Mouse (Mus musculus) forebrain, postnatal 0 days (tissue): Measurements from ENCODE around the gene Uaca. TPM values are rescaled to one million over a fixed set of nuclear protein-coding genes. Genes with fewer than 3 reads are reported as not detected.
A peak's percentile ranks its signal among the peaks of the same experiment; 100 is the strongest.

ENCODE experiments used
- ATAC-seq: fragments of 200-750 bp; cut with Nextera tagmentation; 2 replicates; pipeline ENCODE4 v1.8.0; 2017; ENCODE audit warnings: mild to moderate bottlenecking, moderate library complexity
- DNase-seq: peaks from one replicate; pipeline ENCODE4 v3.0.0-alpha.2; 2015
- H3K27ac ChIP-seq: fragments of 300-500 bp; sonication (generic); 2 replicates; pipeline ENCODE4 v1.5.1; 2014; ENCODE audit warnings: low read depth, mild to moderate bottlenecking, antibody characterized with exemption, low read length, moderate library complexity, mixed read lengths
- H3K27me3 ChIP-seq: fragments of 300-500 bp; sonication (generic); 2 replicates; pipeline ENCODE4 v1.6.1; 2014; ENCODE audit warnings: mild to moderate bottlenecking, low read length, mixed read lengths; ENCODE audit not compliant: insufficient read depth
- H3K36me3 ChIP-seq: fragments of 300-500 bp; sonication (generic); 2 replicates; pipeline ENCODE4 v1.6.1; 2014; ENCODE audit warnings: mild to moderate bottlenecking, moderate library complexity; ENCODE audit not compliant: insufficient read depth
- H3K4me1 ChIP-seq: fragments of 300-500 bp; sonication (generic); 2 replicates; pipeline ENCODE4 v1.6.1; 2014; ENCODE audit warnings: antibody characterized with exemption; ENCODE audit not compliant: insufficient read depth
- H3K4me2 ChIP-seq: fragments of 300-500 bp; sonication (generic); 2 replicates; pipeline ENCODE4 v1.6.1; 2014; ENCODE audit warnings: low read depth, mild to moderate bottlenecking, moderate library complexity
- H3K4me3 ChIP-seq: fragments of 300-500 bp; sonication (generic); 2 replicates; pipeline ENCODE4 v1.5.1; 2014; ENCODE audit warnings: low read depth, low read length, mixed read lengths
- H3K9ac ChIP-seq: fragments of 300-500 bp; sonication (generic); 2 replicates; pipeline ENCODE4 v1.6.1; 2014; ENCODE audit warnings: mild to moderate bottlenecking
- H3K9me3 ChIP-seq: fragments of 300-500 bp; sonication (generic); 2 replicates; pipeline ENCODE4 v1.6.1; 2016; ENCODE audit warnings: low read length
- CTCF ChIP-seq: sonication (generic); IDR thresholded peaks from 2 replicates; pipeline ENCODE4 v1.5.1; 2016; ENCODE audit warnings: antibody characterized with exemption, control low read depth, low read depth
- WGBS: fragments of 180-500 bp; shearing (Covaris S2); extraction: QIAGEN DNeasy Blood & Tissue Kit; methylation state at CpG from one replicate; pipeline ENCODE4 v1.1.7; 2014; 5-methylcytosine and 5-hydroxymethylcytosine counted together
- polyA plus RNA-seq: library from polyadenylated mRNA; unstranded; fragments of >200 nt; fragmentation: Nextera tagmentation; extraction: Ambion mirVana; gene quantifications from 2 replicates; pipeline ENCODE4 v1.2.1, GENCODE M21; 2015
- total RNA-seq: library from RNA; depleted of rRNA; stranded (reverse); fragments of >200 nt; gene quantifications from 2 replicates; pipeline ENCODE4 v1.2.3, GENCODE M21; 2014

Gene Uaca
- total and polyA plus RNA-seq, 2 experiments from 2014 or later: 8.9 to 10.2 TPM

DNA sequence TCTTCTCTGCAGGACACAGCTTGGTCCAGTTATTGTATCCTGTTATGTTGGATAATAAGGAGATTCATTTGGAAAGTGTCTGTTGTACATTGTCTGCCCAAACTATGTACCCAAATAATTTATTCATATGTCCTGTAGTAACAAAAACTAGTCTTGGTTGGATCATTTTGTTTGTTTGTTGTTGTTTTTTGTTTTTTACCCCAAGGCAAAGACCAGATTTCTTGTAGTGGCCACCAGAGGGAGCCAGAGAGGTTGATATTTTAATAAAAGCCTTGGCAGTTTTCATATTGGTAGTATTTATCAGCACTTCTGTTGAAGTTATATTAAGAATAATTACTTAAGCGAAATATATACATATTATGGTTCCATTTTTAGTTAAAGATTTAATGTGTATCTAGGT, 25.0 kb downstream of the Uaca start:
- H3K36me3 ChIP-seq: no peaks in the 10 kb centered on the region; the same call in 1 of the 2 replicates
- no peak overlapping the region for H3K4me2 ChIP-seq
- ATAC-seq (no peak), DNase-seq (peak; percentile 68)
- no peak overlapping the region for H3K9ac ChIP-seq
- no peaks in the 10 kb centered on the region for H3K27me3 ChIP-seq
- H3K9me3 ChIP-seq: no peaks in the 10 kb centered on the region
- H3K4me3 ChIP-seq: no peak overlapping the region
- no peak overlapping the region for H3K27ac ChIP-seq
- peak; percentile 75 for TF ChIP-seq CTCF
- no peaks in the 10 kb centered on the region for H3K4me1 ChIP-seq
- 11% methylated on average over 1 of the region's 1 CpGs for WGBS

DNA sequence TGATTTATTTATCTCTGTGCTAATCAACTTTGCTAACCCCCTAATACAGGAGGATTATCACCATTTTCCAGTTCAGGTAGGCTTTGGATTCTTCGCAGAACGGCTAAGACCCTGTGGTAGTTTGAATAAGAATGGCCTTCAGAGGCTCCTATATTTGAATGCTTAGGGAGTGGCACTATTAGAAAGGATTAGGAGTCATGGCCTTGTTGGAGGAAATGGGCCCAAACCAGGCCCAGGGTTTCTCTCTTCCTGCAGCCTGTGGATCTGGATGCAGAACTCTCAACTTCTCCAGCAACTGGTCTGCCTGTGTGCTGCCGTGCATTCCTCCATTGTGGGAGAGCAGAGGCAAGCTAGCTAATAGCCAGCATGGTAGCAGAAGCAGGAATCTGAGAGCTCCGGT, 27.2 kb downstream of the Uaca start:
- Histone ChIP-seq H3K36me3 (no peaks in the 10 kb centered on the region; the same call in 1 of the 2 replicates), H3K27ac (no peak overlapping the region), H3K4me3 (no peak overlapping the region), H3K9ac (no peak overlapping the region), H3K4me2 (no peak overlapping the region), H3K27me3 (no peaks in the 10 kb centered on the region), H3K9me3 (no peaks in the 10 kb centered on the region), H3K4me1 (no peaks in the 10 kb centered on the region)
- 68% methylated on average over 4 of the region's 4 CpGs for WGBS
- DNase-seq (no peak), ATAC-seq (no peak)
- no peak for TF ChIP-seq CTCF

DNA sequence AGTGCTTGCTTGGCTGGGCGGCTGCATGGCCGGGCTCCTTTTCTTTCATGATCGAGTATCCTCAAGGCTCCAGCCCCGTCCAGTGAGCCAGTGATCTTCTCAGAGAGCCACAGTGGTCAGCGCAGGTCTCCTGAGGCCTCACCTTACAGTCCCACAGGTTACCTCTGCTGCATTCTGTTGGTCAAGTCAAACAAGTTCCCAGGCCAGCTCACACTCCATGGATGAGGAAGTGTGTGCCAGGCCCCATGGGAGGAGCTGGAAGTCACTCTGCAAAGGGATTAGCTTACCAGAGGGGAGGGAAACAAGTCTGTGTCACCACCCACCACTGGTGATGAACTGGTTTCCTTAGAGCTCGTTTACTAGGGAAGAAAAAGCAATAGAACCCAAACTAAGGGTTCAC, 28.3 kb downstream of the Uaca start:
- H3K4me2 ChIP-seq: no peak overlapping the region
- 84% methylated on average over 6 of the region's 6 CpGs for WGBS
- no peak overlapping the region for H3K27ac ChIP-seq
- no peaks in the 10 kb centered on the region; the same call in 1 of the 2 replicates for H3K36me3 ChIP-seq
- DNase-seq: no peak
- no peak for TF ChIP-seq CTCF
- H3K9me3 ChIP-seq: no peaks in the 10 kb centered on the region
- H3K4me3 ChIP-seq: no peak overlapping the region
- no peak for ATAC-seq
- no peaks in the 10 kb centered on the region for H3K27me3 ChIP-seq
- no peaks in the 10 kb centered on the region for H3K4me1 ChIP-seq
- no peak overlapping the region for H3K9ac ChIP-seq

DNA sequence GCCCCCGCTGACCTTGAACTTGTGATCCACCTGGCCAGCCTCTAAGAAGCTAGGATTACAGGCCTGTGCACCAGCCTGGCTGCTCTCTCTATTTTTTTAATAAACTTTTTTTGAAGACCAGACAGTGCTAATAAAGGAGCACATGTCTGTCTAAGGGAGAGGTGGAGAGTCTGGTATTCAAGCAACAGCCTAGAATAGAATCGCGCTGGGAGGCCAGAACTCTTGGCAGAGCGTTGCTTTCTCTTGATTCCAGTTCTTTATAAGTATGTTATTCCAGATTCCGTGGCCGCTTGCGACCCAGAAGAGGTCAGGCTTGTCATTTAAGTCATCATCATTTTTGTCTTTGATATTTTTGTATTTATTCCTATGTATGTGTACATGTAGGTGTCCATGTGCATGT, 31.2 kb downstream of the Uaca start:
- ATAC-seq (no peak), DNase-seq (no peak)
- WGBS: 91% methylated on average over 7 of the region's 7 CpGs
- no peak overlapping the region for H3K4me2 ChIP-seq
- no peaks in the 10 kb centered on the region for H3K9me3 ChIP-seq
- no peak for TF ChIP-seq CTCF
- H3K27me3 ChIP-seq: no peaks in the 10 kb centered on the region
- no peak overlapping the region for H3K4me3 ChIP-seq
- H3K36me3 ChIP-seq: no peaks in the 10 kb centered on the region; the same call in 1 of the 2 replicates
- no peak overlapping the region for H3K27ac ChIP-seq
- H3K4me1 ChIP-seq: no peaks in the 10 kb centered on the region
- H3K9ac ChIP-seq: no peak overlapping the region

DNA sequence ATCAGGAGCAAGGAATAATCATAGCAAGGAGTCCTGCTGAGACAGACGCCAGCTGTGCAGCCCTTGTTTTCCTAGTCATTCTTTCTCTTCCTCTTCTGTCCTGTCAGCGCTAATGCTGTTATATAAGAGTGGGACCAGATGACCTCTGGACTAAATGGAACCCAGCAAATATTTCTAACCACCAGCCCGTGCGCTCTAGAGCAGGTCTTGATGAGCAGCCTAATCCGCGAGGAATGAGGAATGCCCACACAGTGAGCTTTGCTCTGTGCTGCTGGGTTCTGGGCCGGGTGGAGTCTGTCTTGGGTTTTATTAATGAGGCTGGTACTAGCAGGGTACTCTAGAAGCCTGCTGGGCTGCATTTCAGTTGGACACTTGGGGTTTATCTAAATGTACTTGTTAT, 32.4 kb downstream of the Uaca start:
- Histone ChIP-seq H3K27me3 (no peaks in the 10 kb centered on the region), H3K4me3 (no peak overlapping the region)

DNA sequence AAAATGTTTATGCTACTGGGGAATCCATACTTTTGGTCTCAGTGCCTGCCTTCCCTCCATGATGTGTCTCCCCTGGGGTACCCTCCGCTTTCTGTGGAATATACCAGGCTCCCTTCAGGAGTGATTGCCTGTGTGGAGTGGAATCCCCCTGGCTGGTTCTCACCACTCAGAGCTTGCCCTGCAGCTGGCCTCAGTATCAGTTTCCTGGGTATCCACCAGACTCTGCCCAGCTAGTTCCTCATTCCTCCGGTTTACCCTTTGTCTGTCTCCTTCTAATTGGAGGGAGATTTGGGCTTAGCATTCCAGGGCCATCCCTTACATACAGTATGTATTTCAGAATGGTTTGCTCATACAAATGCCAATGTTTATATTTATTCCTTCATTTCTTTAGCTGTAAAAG, 33.9 kb downstream of the Uaca start:
- H3K27ac ChIP-seq: no peak overlapping the region
- no peaks in the 10 kb centered on the region for H3K9me3 ChIP-seq
- 60% methylated on average over 2 of the region's 2 CpGs for WGBS

More for the DNA sequence above, 32.4 kb downstream of the Uaca start:
- Histone ChIP-seq H3K9ac (no peak overlapping the region), H3K27ac (no peak overlapping the region), H3K4me1 (no peaks in the 10 kb centered on the region), H3K36me3 (no peaks in the 10 kb centered on the region; the same call in 1 of the 2 replicates), H3K4me2 (no peak overlapping the region), H3K9me3 (no peaks in the 10 kb centered on the region)
- TF ChIP-seq CTCF: no peak
- ATAC-seq (no peak), DNase-seq (no peak)
- WGBS: 79% methylated on average over 7 of the region's 7 CpGs

DNA sequence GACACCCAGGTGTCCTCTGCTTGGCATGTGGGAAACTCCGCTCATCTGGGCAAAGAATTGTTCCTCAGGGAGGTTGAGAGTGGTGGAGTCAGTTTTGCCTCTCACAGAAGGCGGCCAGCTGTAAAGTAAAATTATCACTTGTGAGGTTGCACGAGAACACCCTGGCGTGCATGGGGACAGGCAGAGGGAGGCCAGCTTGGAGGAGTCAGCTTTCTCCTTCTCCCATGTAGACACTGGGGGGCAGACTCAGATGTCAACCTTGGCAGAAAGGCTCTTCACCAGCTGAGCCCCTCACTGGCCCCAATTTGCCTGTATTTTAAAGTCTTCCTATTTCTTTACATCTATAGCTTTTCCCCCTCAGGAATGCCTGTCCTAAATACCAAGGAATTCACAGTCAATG, 35.3 kb downstream of the Uaca start:
- ATAC-seq: no peak
- Histone ChIP-seq H3K4me1 (no peaks in the 10 kb centered on the region), H3K27me3 (no peaks in the 10 kb centered on the region), H3K4me3 (no peak overlapping the region), H3K27ac (no peak overlapping the region), H3K9me3 (no peaks in the 10 kb centered on the region), H3K36me3 (no peaks in the 10 kb centered on the region), H3K9ac (no peak overlapping the region), H3K4me2 (no peak overlapping the region)
- no peak for DNase-seq
- TF ChIP-seq CTCF: no peak
- 86% methylated on average over 4 of the region's 4 CpGs for WGBS

More for the DNA sequence above, 33.9 kb downstream of the Uaca start:
- ATAC-seq (no peak), DNase-seq (no peak)
- H3K36me3 ChIP-seq: no peaks in the 10 kb centered on the region
- no peak overlapping the region for H3K4me2 ChIP-seq
- H3K9ac ChIP-seq: no peak overlapping the region
- H3K4me1 ChIP-seq: no peaks in the 10 kb centered on the region
- no peaks in the 10 kb centered on the region for H3K27me3 ChIP-seq
- no peak overlapping the region for H3K4me3 ChIP-seq
- no peak for TF ChIP-seq CTCF

DNA sequence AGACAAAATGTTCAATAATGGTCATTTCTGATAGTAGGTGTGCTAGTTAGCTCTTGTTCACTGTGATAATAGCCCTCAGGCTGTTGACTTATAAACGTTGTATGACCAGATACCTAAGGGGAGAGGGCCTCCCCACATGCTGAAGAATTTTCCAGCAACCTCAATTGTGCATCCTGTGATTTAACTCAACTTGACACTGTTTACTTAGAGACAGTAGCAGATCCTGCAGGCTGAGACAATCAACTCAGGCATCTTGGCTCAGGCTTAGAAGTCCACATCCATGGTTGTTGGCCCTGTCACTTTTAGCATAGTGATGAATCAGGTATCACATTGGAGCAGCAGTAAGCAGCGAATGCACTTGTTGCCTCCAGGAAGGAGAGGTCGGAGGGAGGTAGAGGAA, 35.7 kb downstream of the Uaca start:
- no peak overlapping the region for H3K4me3 ChIP-seq
- H3K4me1 ChIP-seq: no peaks in the 10 kb centered on the region
- WGBS: 64% methylated on average over 3 of the region's 3 CpGs
- no peak overlapping the region for H3K4me2 ChIP-seq
- H3K27me3 ChIP-seq: no peaks in the 10 kb centered on the region
- H3K9me3 ChIP-seq: no peaks in the 10 kb centered on the region
- no peak overlapping the region for H3K27ac ChIP-seq
- DNase-seq (no peak), ATAC-seq (no peak)
- no peaks in the 10 kb centered on the region for H3K36me3 ChIP-seq
- TF ChIP-seq CTCF: no peak
- H3K9ac ChIP-seq: no peak overlapping the region
